Mouse (Mus musculus) kidney, adult 2 months (tissue): Measurements from ENCODE around the gene Cab39l. TPM values are rescaled to one million over a fixed set of nuclear protein-coding genes. Genes with fewer than 3 reads are reported as not detected.

Source experiments
- DNase-seq: peaks from one replicate; pipeline ENCODE4 v3.0.0; 2021
- H3K27ac ChIP-seq: fragments of 200-500 bp; 2 replicates; pipeline ENCODE4 v1.5.1; 2012; ENCODE audit warnings: low read depth, low read length, control low read depth, inconsistent platforms; ENCODE audit not compliant: insufficient read depth
- H3K27me3 ChIP-seq: fragments of 200-500 bp; replicated peaks from 2 replicates; pipeline ENCODE4 v1.6.1; 2012; ENCODE audit warnings: mild to moderate bottlenecking, moderate library complexity, low read length, inconsistent platforms; ENCODE audit not compliant: control insufficient read depth, insufficient read depth
- H3K36me3 ChIP-seq: fragments of 200-500 bp; 2 replicates; pipeline ENCODE4 v1.6.1; 2012; ENCODE audit warnings: mild to moderate bottlenecking, moderate library complexity, low read length, inconsistent platforms; ENCODE audit not compliant: control insufficient read depth, insufficient read depth
- H3K4me1 ChIP-seq: fragments of 200-500 bp; 2 replicates; pipeline ENCODE4 v1.6.1; 2011; ENCODE audit warnings: low read length; ENCODE audit not compliant: control insufficient read depth, insufficient read depth
- H3K4me3 ChIP-seq: fragments of 200-500 bp; 2 replicates; pipeline ENCODE4 v1.5.1; 2011; ENCODE audit warnings: mild to moderate bottlenecking, low read depth, low read length, control low read depth; ENCODE audit not compliant: insufficient read depth
- CTCF ChIP-seq: fragments of 200-500 bp; conservative IDR thresholded peaks from 2 replicates; pipeline ENCODE4 v1.5.1; 2011; ENCODE audit warnings: low read depth, mild to moderate bottlenecking, control low read depth, low read length, moderate library complexity, mixed read lengths; ENCODE audit not compliant: insufficient read depth, insufficient read length
- POLR2A ChIP-seq: fragments of 200-500 bp; IDR thresholded peaks from one replicate; pipeline ENCODE4 v1.6.1; 2011; ENCODE audit warnings: low read depth, low read length, control low read depth
- WGBS: fragments of 180-500 bp; shearing (Covaris S2); methylation state at CpG from one replicate; pipeline ENCODE4 v1.1.7; 2018; 5-methylcytosine and 5-hydroxymethylcytosine counted together
- polyA plus RNA-seq: library from polyadenylated mRNA; depleted of rRNA; stranded (reverse); fragments of >200 nt; gene quantifications from 2 replicates; pipeline ENCODE4 v1.2.3, GENCODE M21; 2012

Gene Cab39l
- polyA plus RNA-seq, 1 experiment = 24.6 TPM

DNA sequence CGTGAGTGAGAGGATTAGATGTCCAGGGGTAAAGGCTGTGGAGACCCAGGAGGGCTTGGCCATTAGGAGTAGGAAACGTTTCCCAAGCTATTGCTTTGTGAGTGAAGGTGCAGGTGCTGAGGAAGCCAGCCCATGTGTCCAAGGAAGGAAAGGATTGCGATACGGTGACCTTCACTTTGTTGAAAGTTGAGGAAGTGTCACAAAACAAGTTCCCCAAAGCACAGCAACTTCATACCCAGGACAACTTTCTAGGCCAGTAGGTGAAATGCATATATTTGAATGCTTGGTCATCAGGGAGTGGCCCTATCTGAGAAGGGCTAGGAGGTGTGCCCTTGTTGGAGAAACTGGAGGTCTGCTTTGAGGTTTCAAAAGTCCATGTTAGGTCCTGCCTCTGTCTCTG, 116.3 kb downstream of the Cab39l start:
- Histone ChIP-seq H3K27ac (no peak overlapping the region), H3K27me3 (no peaks in the 10 kb centered on the region), H3K36me3 (no peaks in the 10 kb centered on the region), H3K4me3 (no peak overlapping the region), H3K4me1 (peaks cover 3% of the 10 kb centered on the region; the same call in 1 of the 2 replicates)
- DNase-seq = no peak
- WGBS = 70% methylated on average over 4 of the region's 4 CpGs
- TF ChIP-seq CTCF (no peak), POLR2A (no peak)

DNA sequence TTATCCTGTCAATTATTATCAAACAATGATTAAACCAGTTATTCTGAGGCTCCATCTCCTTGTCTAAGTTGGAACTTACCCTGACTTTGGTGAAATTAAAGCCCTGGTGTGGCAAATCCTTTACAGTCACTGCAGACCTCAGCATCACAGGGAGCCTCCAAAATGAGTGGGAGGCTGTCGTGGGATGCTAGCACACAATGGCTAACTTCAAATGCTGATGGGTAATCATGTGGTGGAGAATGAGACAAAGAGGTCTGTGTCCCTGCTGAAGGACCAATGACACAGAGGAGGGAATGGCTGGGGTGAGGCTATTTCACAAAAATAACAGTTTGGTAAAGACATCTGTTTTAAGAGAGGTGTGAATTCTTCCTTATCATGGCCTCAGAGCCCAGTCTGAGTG, 117.1 kb downstream of the Cab39l start:
- 36% methylated on average over 1 of the region's 1 CpGs for WGBS
- no peak for DNase-seq
- TF ChIP-seq POLR2A = no peak
- Histone ChIP-seq H3K4me1 (peaks cover 3% of the 10 kb centered on the region; the same call in 1 of the 2 replicates), H3K27me3 (no peaks in the 10 kb centered on the region), H3K27ac (no peak overlapping the region), H3K4me3 (no peak overlapping the region), H3K36me3 (no peaks in the 10 kb centered on the region)

DNA sequence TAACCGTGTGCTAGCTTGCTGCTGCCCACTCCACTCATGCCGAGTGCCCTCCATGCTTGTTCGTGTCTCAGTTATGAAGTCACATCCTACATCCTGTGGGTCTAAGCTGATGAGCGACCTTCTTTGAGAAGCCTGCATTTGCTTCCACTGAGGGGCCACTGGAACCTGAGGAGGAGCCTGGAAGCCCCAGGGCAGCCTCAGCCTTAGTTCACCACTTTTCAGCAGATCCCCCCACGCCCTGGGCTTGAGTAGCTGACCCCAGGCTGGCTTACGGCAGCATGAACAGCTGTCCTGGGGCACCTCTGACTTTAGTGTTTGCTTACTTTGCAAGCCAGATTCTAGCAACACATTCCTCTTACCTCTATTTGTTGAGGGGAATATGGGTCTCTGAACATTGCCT, 126.0 kb downstream of the Cab39l start:
- 95% methylated on average over 6 of the region's 6 CpGs for WGBS
- Histone ChIP-seq H3K4me1 (no peaks in the 10 kb centered on the region), H3K27me3 (no peaks in the 10 kb centered on the region), H3K36me3 (peaks cover 1% of the 10 kb centered on the region), H3K4me3 (no peak overlapping the region), H3K27ac (no peak overlapping the region)
- DNase-seq = no peak
- TF ChIP-seq CTCF (no peak), POLR2A (no peak)

DNA sequence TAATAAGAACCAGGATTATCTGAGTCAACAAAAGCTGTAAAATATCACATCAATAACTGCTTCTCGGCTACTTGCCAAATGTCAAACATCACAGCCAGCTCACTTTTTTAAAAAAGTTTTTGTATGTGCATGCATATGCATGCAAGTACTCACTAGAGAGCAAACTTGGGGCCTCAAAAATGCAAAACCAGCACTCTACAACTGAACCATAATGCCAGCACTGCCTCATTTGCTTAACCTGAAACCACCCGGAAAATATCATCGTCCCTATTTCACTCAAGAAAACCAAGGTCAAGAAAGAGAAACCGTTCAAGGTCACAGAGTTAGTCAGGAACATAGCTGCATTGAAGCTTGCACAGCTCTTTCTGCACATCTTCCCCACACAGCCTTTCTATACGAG, 135.6 kb downstream of the Cab39l start:
- H3K4me1 ChIP-seq = no peaks in the 10 kb centered on the region
- no peak overlapping the region for H3K4me3 ChIP-seq
- H3K27me3 ChIP-seq = no peaks in the 10 kb centered on the region
- DNase-seq = no peak
- 78% methylated on average over 5 of the region's 5 CpGs for WGBS
- peaks cover 12% of the 10 kb centered on the region for H3K36me3 ChIP-seq
- TF ChIP-seq POLR2A (no peak), CTCF (no peak)
- no peak overlapping the region for H3K27ac ChIP-seq

DNA sequence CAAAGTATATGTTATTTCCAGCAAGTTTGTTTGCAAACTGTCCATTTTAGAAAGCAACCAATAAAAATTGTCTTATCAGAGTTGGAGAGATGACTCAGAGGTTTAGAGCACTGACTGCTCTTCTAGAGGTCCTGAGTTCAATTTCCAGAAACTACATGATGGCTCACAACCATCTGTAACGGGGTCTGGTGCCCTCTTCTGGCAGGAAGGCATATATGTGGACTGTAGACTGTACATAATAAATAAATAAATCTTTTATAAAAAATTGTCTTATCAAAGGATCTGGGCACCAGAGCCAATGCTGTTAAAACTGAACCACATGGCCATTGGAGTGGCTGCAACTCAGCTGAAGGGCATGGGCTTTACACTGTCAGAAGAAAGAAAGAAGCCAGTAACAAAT, 149.8 kb downstream of the Cab39l start:
- Histone ChIP-seq H3K27me3 (no peaks in the 10 kb centered on the region), H3K27ac (no peak overlapping the region), H3K4me1 (no peaks in the 10 kb centered on the region), H3K36me3 (peaks cover 4% of the 10 kb centered on the region), H3K4me3 (no peak overlapping the region)
- TF ChIP-seq POLR2A (no peak), CTCF (peak; percentile 26; the same call in 1 of the 2 replicates)
- 56% methylated on average over 1 of the region's 1 CpGs for WGBS
- peak; percentile 32 for DNase-seq

DNA sequence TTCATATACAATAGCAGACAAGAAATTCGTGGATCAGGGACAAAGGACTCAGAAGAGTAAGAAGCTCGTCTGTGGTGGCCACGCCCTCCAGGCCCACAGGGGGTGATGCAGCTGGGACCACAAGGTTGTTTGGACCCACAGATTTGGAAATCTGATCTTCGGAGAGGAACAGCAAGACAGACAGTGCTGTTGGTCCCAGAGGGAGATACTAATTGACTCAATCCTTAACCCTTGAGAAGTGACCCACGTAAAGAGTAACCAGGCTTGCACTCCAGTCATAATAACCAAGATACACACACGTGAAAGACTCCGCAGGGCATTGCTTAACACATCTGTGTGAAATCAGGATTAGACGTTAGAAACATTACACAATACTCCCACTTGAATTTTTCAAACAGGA, 151.1 kb downstream of the Cab39l start:
- Histone ChIP-seq H3K27me3 (no peaks in the 10 kb centered on the region), H3K36me3 (peaks cover 2% of the 10 kb centered on the region; the same call in 1 of the 2 replicates), H3K4me1 (no peaks in the 10 kb centered on the region; the same call in 1 of the 2 replicates), H3K4me3 (no peak overlapping the region), H3K27ac (no peak overlapping the region)
- TF ChIP-seq CTCF (no peak), POLR2A (no peak)
- no peak for DNase-seq
- WGBS = 68% methylated on average over 8 of the region's 8 CpGs

DNA sequence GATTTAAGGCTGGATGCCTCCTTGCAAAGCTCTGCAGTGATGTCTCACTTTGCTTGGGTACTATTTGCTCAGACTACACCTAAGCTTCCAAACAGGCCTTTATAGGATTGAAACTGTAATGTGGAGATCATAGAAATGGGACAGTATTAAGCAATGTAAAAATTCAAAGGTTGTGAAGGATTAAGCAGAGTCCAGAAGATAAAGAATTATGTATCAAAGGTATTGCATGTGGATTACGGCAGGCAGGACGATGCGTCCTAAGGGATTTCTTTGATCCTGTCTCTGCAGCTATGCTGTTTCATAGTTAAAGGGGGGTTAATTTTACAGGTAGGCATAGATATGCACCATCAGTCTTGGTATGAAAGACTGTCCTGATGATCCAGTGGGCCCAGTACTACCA, 151.8 kb downstream of the Cab39l start:
- no peak overlapping the region for H3K4me3 ChIP-seq
- TF ChIP-seq POLR2A = no peak
- TF ChIP-seq CTCF = no peak
- 89% methylated on average over 3 of the region's 3 CpGs for WGBS

DNA sequence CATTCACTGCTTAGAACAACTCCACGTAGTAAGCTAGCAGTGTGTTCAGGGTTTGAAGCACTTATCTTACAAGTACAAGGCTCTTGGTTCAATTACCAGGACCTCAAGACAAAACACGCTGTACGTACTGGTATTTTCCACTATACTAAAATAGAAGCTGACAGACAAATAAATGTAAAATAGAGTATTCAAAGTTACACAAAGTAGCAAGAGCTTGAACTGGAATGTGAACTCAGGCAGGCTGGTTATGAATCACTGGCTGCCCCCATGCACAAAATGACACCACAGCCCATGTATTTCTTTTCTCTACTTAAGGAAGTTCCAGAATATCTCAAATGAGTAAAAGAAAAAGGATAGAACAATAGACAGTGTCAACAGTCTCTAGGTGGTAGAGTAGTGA, 154.2 kb downstream of the Cab39l start:
- 89% methylated on average over 3 of the region's 3 CpGs for WGBS
- no peaks in the 10 kb centered on the region for H3K27me3 ChIP-seq
- no peaks in the 10 kb centered on the region for H3K36me3 ChIP-seq
- DNase-seq = no peak
- TF ChIP-seq POLR2A (no peak), CTCF (no peak)
- no peak overlapping the region for H3K4me3 ChIP-seq
- H3K27ac ChIP-seq = no peak overlapping the region
- H3K4me1 ChIP-seq = no peaks in the 10 kb centered on the region; the same call in 1 of the 2 replicates

More for the DNA sequence above, 151.8 kb downstream of the Cab39l start:
- no peaks in the 10 kb centered on the region; the same call in 1 of the 2 replicates for H3K4me1 ChIP-seq
- peaks cover 2% of the 10 kb centered on the region; the same call in 1 of the 2 replicates for H3K36me3 ChIP-seq
- H3K27ac ChIP-seq = no peak overlapping the region
- DNase-seq = no peak
- no peaks in the 10 kb centered on the region for H3K27me3 ChIP-seq
